Mouse (Mus musculus): ENCODE results near the gene Pglyrp1. TPM values are rescaled to one million over a fixed set of nuclear protein-coding genes. Genes with fewer than 3 reads are reported as not detected.

Pglyrp1 gene
- 31.9 and 32.6 TPM in 2 replicates for polyA plus RNA-seq (2015; fragmentation: Nextera tagmentation; extraction: Ambion mirVana)

DNA sequence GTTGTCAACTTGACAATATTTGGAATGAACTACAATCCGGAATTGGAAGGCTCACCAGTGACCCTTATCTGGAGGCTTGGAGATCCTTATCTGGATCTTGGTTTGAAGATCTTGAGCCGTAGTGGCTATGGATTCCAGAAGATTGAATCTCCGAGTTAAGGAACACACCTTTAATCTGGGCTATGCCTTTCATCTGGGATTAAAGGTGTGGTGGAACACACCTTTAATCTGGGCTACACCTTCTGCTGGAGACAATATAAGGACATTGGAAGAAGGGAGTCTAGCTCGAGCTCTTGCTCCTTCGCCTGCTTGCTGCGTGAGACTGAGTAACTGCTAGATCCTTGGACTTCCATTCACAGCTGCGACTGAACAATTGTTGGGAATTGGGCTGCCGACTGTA, at the start of gene Pglyrp1:
TSS of gene Pglyrp1 (plus strand) at position 301 of the 400 bp plus-strand sequence.

GRCm38 (mm10) chr7:18821507-18821906, 49.6 kb upstream of the Pglyrp1 start, which contains the start of gene Psg17:
Gene Psg17 (minus strand): TSS chr7:18821607.

GRCm38 (mm10) chr7:18839865-18840264, 31.3 kb upstream of the Pglyrp1 start, which contains the start of gene Mill2:
Gene Mill2 (plus strand): TSS chr7:18839966.

DNA sequence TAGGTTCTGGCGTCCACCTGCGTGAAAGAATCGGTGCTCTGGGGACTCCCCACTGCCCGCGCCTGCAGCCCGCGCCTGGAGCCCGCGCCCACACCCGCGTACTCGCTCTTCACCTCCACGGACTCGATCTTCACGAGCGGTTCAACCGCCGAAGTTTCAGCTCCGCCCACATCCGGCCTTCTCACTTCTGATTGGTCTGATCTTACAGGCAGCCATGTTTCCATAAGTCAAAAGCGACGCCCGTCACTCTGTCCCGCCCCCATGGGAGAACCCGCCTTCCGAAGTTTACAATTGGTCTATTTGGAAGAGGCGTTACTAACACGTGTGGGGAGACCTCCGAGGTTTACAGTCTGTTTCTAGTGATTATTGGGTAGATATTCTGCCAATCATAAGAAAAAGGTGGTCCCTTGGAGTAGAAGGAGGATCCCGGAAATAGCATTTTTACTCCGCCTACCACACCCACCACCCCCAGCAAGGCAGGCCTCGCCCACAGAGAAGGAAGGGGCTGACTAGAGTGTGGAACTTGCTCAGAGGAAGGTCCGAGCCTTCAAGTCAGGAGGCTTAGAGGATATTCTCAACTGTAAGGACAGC, 39.2 kb downstream of the Pglyrp1 start, which contains the start of gene Ccdc61:
TSS of gene Ccdc61 (minus strand) at position 175 of the 591 bp plus-strand sequence.

DNA sequence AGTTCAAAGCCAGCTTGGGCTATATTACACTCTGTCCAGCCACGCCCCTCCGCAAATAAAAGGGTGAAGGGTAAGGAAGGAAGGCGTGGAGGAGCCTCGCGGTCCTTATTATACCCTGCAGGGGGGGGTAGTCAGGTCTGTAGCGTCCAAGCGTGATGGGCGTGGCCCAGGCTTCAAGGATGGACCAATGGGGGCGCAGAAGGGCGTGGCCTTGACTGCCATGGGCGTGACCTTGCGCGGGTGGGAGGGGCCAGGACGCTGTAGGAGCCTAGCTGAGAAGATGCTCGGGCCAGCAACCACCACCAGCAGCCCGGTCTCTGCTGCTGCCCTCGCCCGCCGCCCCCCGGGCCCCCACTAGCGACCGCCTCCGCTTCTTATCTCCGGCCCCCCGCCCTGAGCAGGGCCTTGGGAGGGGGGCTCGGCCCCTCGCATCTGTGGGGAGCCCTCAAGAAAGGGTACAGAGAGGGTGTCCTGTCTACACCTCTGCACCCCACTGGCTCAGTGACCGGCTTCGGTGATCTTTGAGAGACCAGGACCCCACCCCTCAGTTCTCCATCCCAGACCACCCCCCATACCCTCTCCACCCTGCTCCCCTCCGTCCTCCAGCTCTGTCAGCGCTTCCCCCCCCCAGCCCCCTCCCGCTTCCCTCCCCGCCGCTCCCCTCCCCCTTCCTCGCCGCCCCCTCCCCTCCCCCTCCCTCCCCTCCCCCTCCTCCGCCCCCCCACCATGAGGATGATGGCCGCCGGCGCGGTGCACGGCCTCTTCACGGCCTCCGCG, 54.2 kb downstream of the Pglyrp1 start, which contains the start of gene Nova2:
TSS of gene Nova2 (plus strand) at position 727 of the 777 bp plus-strand sequence.

Other genes starting within 250 kb of the Pglyrp1 start
- gene Psg21, start 214.6 kb upstream of the Pglyrp1 start, polyA plus RNA-seq (2015; fragmentation: Nextera tagmentation; extraction: Ambion mirVana), result not detected in 2 replicates
- not detected in 2 replicates for gene Psg20, start 185.1 kb upstream of the Pglyrp1 start, polyA plus RNA-seq (2015; fragmentation: Nextera tagmentation; extraction: Ambion mirVana)
- not detected in 2 replicates for gene Psg22, start 153.2 kb upstream of the Pglyrp1 start, polyA plus RNA-seq (2015; fragmentation: Nextera tagmentation; extraction: Ambion mirVana)
- not detected in 2 replicates for gene Psg19, start 72.8 kb upstream of the Pglyrp1 start, polyA plus RNA-seq (2015; fragmentation: Nextera tagmentation; extraction: Ambion mirVana)
- not detected in 2 replicates for gene Psg17, start 49.7 kb upstream of the Pglyrp1 start, polyA plus RNA-seq (2015; fragmentation: Nextera tagmentation; extraction: Ambion mirVana)
- gene Mill2, start 31.4 kb upstream of the Pglyrp1 start, polyA plus RNA-seq (2015; fragmentation: Nextera tagmentation; extraction: Ambion mirVana), result 0.99 and 1.1 TPM in 2 replicates
- gene Ccdc61, start 39.1 kb downstream of the Pglyrp1 start, polyA plus RNA-seq (2015; fragmentation: Nextera tagmentation; extraction: Ambion mirVana), result 43.1 and 48.7 TPM in 2 replicates
- 9.7 and 10.6 TPM in 2 replicates for gene Nova2, start 54.6 kb downstream of the Pglyrp1 start, polyA plus RNA-seq (2015; fragmentation: Nextera tagmentation; extraction: Ambion mirVana)
- gene Nanos2, start 116.1 kb downstream of the Pglyrp1 start, polyA plus RNA-seq (2015; fragmentation: Nextera tagmentation; extraction: Ambion mirVana), result 0.90 and 1.1 TPM in 2 replicates
- gene Mypop, start 119.9 kb downstream of the Pglyrp1 start, polyA plus RNA-seq (2015; fragmentation: Nextera tagmentation; extraction: Ambion mirVana), result 12.1 and 12.5 TPM in 2 replicates
- 29.7 and 30.6 TPM in 2 replicates for gene Irf2bp1, start 132.7 kb downstream of the Pglyrp1 start, polyA plus RNA-seq (2015; fragmentation: Nextera tagmentation; extraction: Ambion mirVana)
- not detected in 2 replicates for gene Foxa3, start 152.2 kb downstream of the Pglyrp1 start, polyA plus RNA-seq (2015; fragmentation: Nextera tagmentation; extraction: Ambion mirVana)
- gene Sympk, start 153.0 kb downstream of the Pglyrp1 start, polyA plus RNA-seq (2015; fragmentation: Nextera tagmentation; extraction: Ambion mirVana), result 18.4 and 21.6 TPM in 2 replicates
- 0.35 and 0.36 TPM in 2 replicates for gene Rsph6a, start 183.4 kb downstream of the Pglyrp1 start, polyA plus RNA-seq (2015; fragmentation: Nextera tagmentation; extraction: Ambion mirVana)
- gene Dmwd, start 204.9 kb downstream of the Pglyrp1 start, polyA plus RNA-seq (2015; fragmentation: Nextera tagmentation; extraction: Ambion mirVana), result 48.3 and 65.5 TPM in 2 replicates
- 7.8 TPM in 2 replicates for gene Dmpk, start 212.5 kb downstream of the Pglyrp1 start, polyA plus RNA-seq (2015; fragmentation: Nextera tagmentation; extraction: Ambion mirVana)
- gene Six5, start 223.3 kb downstream of the Pglyrp1 start, polyA plus RNA-seq (2015; fragmentation: Nextera tagmentation; extraction: Ambion mirVana), result 1.9 and 2.0 TPM in 2 replicates
- gene Gm4969, start 247.0 kb downstream of the Pglyrp1 start, polyA plus RNA-seq (2015; fragmentation: Nextera tagmentation; extraction: Ambion mirVana), result 6.2 and 6.3 TPM in 2 replicates
- 10.3 and 11.0 TPM in 2 replicates for gene Fbxo46, start 248.5 kb downstream of the Pglyrp1 start, polyA plus RNA-seq (2015; fragmentation: Nextera tagmentation; extraction: Ambion mirVana)

All from neural tube, postnatal 0 days (tissue).